Mouse (Mus musculus): ENCODE results near the gene Sult6b2. TPM values are rescaled to one million over a fixed set of nuclear protein-coding genes. Genes with fewer than 3 reads are reported as not detected.

Sult6b2 gene
- polyA plus RNA-seq, 1 experiment from 2014 or later = 0.17 TPM

- WGBS = 88% methylated on average over 9 of the region's 9 CpGs
- Histone ChIP-seq H3K9me3 (no peaks in the 10 kb centered on the region), H3K4me1 (peaks cover 5% of the 10 kb centered on the region; the same call in 1 of the 2 replicates), H3K9ac (no peak overlapping the region), H3K36me3 (replicated peaks) (peaks cover 57% of the 10 kb centered on the region; the same call in 1 of the 2 replicates), H3K27me3 (replicated peaks) (no peaks in the 10 kb centered on the region), H3K27ac (no peak overlapping the region), H3K4me3 (no peak overlapping the region), H3K4me2 (no peak overlapping the region)
- ATAC-seq (replicated peaks) = no peak
These were observed 37.0 kb downstream of the Sult6b2 start for GRCm38 (mm10) chr6:142767305-142767704.

- Histone ChIP-seq H3K27me3 (replicated peaks) (no peaks in the 10 kb centered on the region), H3K4me3 (no peak overlapping the region), H3K9ac (no peak overlapping the region), H3K4me1 (peaks cover 6% of the 10 kb centered on the region; the same call in 1 of the 2 replicates), H3K4me2 (no peak overlapping the region), H3K36me3 (replicated peaks) (peaks cover 40% of the 10 kb centered on the region; the same call in 1 of the 2 replicates), H3K9me3 (no peaks in the 10 kb centered on the region), H3K27ac (no peak overlapping the region)
- WGBS = 36% methylated on average over 2 of the region's 2 CpGs
- ATAC-seq (replicated peaks) = no peak
These were observed 39.4 kb downstream of the Sult6b2 start for GRCm38 (mm10) chr6:142764933-142765332.

GRCm38 (mm10) chr6:142759633-142760032 is 44.7 kb downstream of the Sult6b2 start:
- H3K9ac ChIP-seq = no peak overlapping the region
- no peak overlapping the region for H3K27ac ChIP-seq
- H3K27me3 ChIP-seq (replicated peaks) = no peaks in the 10 kb centered on the region; the same call in 1 of the 2 replicates
- peaks cover 6% of the 10 kb centered on the region; the same call in 1 of the 2 replicates for H3K36me3 ChIP-seq (replicated peaks)
- H3K4me3 ChIP-seq = no peak overlapping the region
- no peak for ATAC-seq (replicated peaks)
- peaks cover 27% of the 10 kb centered on the region for H3K4me1 ChIP-seq
- WGBS = 94% methylated on average over 2 of the region's 2 CpGs
- H3K9me3 ChIP-seq = no peaks in the 10 kb centered on the region
- H3K4me2 ChIP-seq = no peak overlapping the region

- Histone ChIP-seq H3K9ac (no peak overlapping the region), H3K27ac (no peak overlapping the region), H3K27me3 (replicated peaks) (no peaks in the 10 kb centered on the region; the same call in 1 of the 2 replicates), H3K4me2 (peak overlapping the region; percentile 45; the same call in 1 of the 2 replicates), H3K4me1 (peaks cover 25% of the 10 kb centered on the region), H3K4me3 (no peak overlapping the region), H3K9me3 (no peaks in the 10 kb centered on the region), H3K36me3 (replicated peaks) (no peaks in the 10 kb centered on the region)
- ATAC-seq (replicated peaks) = no peak
- 93% methylated on average over 6 of the region's 6 CpGs for WGBS
These were observed 45.7 kb downstream of the Sult6b2 start for GRCm38 (mm10) chr6:142758562-142758961.

GRCm38 (mm10) chr6:142757976-142758375 is 46.3 kb downstream of the Sult6b2 start:
- Histone ChIP-seq H3K9ac (peak overlapping the region; percentile 62), H3K36me3 (replicated peaks) (no peaks in the 10 kb centered on the region), H3K27ac (peak overlapping the region; percentile 88; the same call in 1 of the 2 replicates), H3K27me3 (replicated peaks) (no peaks in the 10 kb centered on the region; the same call in 1 of the 2 replicates), H3K4me1 (peaks cover 25% of the 10 kb centered on the region), H3K4me3 (peak overlapping the region; percentile 60), H3K9me3 (no peaks in the 10 kb centered on the region), H3K4me2 (peak overlapping the region; percentile 45)
- ATAC-seq (replicated peaks) = no peak
- 89% methylated on average over 6 of the region's 6 CpGs for WGBS

GRCm38 (mm10) chr6:142757334-142757965 is 46.9 kb downstream of the Sult6b2 start:
- WGBS = 37% methylated on average over 10 of the region's 10 CpGs
- Histone ChIP-seq H3K4me3 (peak overlapping the region; percentile 60), H3K4me2 (peak overlapping the region; percentile 45), H3K36me3 (replicated peaks) (no peaks in the 10 kb centered on the region), H3K27ac (peak overlapping the region; percentile 88), H3K27me3 (replicated peaks) (no peaks in the 10 kb centered on the region; the same call in 1 of the 2 replicates), H3K4me1 (peaks cover 25% of the 10 kb centered on the region), H3K9ac (peak overlapping the region; percentile 62), H3K9me3 (no peaks in the 10 kb centered on the region)
- no peak for ATAC-seq (replicated peaks)

GRCm38 (mm10) chr6:142756507-142757333 is 47.6 kb downstream of the Sult6b2 start, which contains the start of gene Cmas:
TSS of gene Cmas (plus strand) at chr6:142756686.
- Histone ChIP-seq H3K27me3 (replicated peaks) (no peaks in the 10 kb centered on the region; the same call in 1 of the 2 replicates), H3K27ac (peak within 1 kb of the TSS; percentile 88), H3K4me3 (peak within 1 kb of the TSS; percentile 60), H3K9me3 (no peaks in the 10 kb centered on the region), H3K4me2 (peak within 1 kb of the TSS; percentile 45), H3K4me1 (peaks cover 25% of the 10 kb centered on the region), H3K36me3 (replicated peaks) (no peaks in the 10 kb centered on the region), H3K9ac (peak within 1 kb of the TSS; percentile 62)
- WGBS = under 1% methylated on average over 68 of the region's 68 CpGs
- ATAC-seq (replicated peaks) = peak; percentile 97

- no peak overlapping the region for H3K27ac ChIP-seq
- no peak overlapping the region for H3K9ac ChIP-seq
- 45% methylated on average over 14 of the region's 14 CpGs for WGBS
- H3K4me1 ChIP-seq = peaks cover 1% of the 10 kb centered on the region
- no peak overlapping the region for H3K4me2 ChIP-seq
- H3K36me3 ChIP-seq (replicated peaks) = no peaks in the 10 kb centered on the region
- no peaks in the 10 kb centered on the region; the same call in 1 of the 2 replicates for H3K27me3 ChIP-seq (replicated peaks)
- ATAC-seq (replicated peaks) = no peak
- no peaks in the 10 kb centered on the region for H3K9me3 ChIP-seq
- H3K4me3 ChIP-seq = no peak overlapping the region
These were observed 51.7 kb downstream of the Sult6b2 start for GRCm38 (mm10) chr6:142752331-142753246.

GRCm38 (mm10) chr6:142751365-142751764 is 52.9 kb downstream of the Sult6b2 start:
- no peak overlapping the region for H3K4me2 ChIP-seq
- WGBS = 46% methylated on average over 9 of the region's 9 CpGs
- no peaks in the 10 kb centered on the region for H3K4me1 ChIP-seq
- H3K9ac ChIP-seq = no peak overlapping the region
- peak; percentile 57 for ATAC-seq (replicated peaks)
- H3K27me3 ChIP-seq (replicated peaks) = no peaks in the 10 kb centered on the region; the same call in 1 of the 2 replicates
- no peak overlapping the region for H3K27ac ChIP-seq
- H3K36me3 ChIP-seq (replicated peaks) = no peaks in the 10 kb centered on the region
- no peak overlapping the region for H3K4me3 ChIP-seq
- H3K9me3 ChIP-seq = no peaks in the 10 kb centered on the region

GRCm38 (mm10) chr6:142748057-142748708 is 56.1 kb downstream of the Sult6b2 start:
- H3K27ac ChIP-seq = no peak overlapping the region
- H3K4me1 ChIP-seq = no peaks in the 10 kb centered on the region
- no peak overlapping the region for H3K4me3 ChIP-seq
- no peak overlapping the region for H3K9ac ChIP-seq
- H3K27me3 ChIP-seq (replicated peaks) = no peaks in the 10 kb centered on the region
- 79% methylated on average over 8 of the region's 8 CpGs for WGBS
- no peak for ATAC-seq (replicated peaks)
- H3K36me3 ChIP-seq (replicated peaks) = no peaks in the 10 kb centered on the region
- no peak overlapping the region for H3K4me2 ChIP-seq
- H3K9me3 ChIP-seq = no peaks in the 10 kb centered on the region

- ATAC-seq (replicated peaks) = no peak
- H3K9ac ChIP-seq = no peak overlapping the region
- H3K4me2 ChIP-seq = no peak overlapping the region
- 75% methylated on average over 2 of the region's 2 CpGs for WGBS
- no peak overlapping the region for H3K4me3 ChIP-seq
- no peaks in the 10 kb centered on the region for H3K36me3 ChIP-seq (replicated peaks)
- no peaks in the 10 kb centered on the region for H3K4me1 ChIP-seq
- no peaks in the 10 kb centered on the region for H3K27me3 ChIP-seq (replicated peaks)
- no peaks in the 10 kb centered on the region for H3K9me3 ChIP-seq
- H3K27ac ChIP-seq = no peak overlapping the region
These were observed 57.1 kb downstream of the Sult6b2 start for GRCm38 (mm10) chr6:142747165-142747564.

Measured in midbrain, embryonic 15.5 days (tissue).